In the genomic region with DNA sequence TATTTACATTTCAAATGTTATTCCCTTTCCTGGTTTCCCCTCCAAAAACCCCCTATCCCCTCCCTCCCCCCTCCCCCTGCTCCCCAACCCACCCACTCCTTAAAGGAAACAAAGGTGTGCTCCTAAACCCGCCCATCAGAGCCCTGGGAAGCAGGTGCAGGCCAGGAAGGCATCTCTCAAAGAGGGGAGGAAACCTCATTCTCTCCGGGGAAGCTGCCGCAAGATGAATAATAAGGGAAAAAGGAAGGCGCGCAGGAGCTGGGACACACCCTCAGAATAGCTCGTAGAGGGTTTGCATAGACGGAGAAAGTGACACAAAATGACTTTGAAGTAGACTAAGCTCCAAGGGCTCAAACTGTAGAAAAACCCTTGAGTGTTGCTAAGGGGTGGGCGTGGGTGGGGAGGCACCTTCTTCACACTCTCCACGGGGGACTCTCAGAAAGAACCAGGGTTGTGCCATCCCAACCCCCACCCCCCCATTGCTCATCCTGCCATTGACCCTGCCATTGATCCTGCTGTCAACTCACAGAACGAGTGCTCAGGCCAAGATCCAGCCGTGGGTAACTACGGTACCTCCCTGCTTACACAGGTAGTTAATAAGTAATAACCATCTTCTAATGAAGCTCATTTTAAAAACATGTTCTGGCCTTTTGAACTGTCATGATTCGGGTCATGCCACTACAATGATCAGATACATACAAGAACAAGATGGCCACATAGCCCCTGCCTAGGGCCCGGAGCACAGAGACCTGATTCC, we compare ENCODE assay signal across 14 mouse cellular contexts. TPM values are rescaled to one million over a fixed set of nuclear protein-coding genes. Genes with fewer than 3 reads are reported as not detected.
DNase-seq lines count a peak whose midpoint lies in the region; ATAC-seq and TF ChIP-seq lines count a peak whose summit lies in the region.
"Had no signal": no experiment of that assay in that cellular context is flagged by ENCODE, and none has a peak within 500 bp of the region (broad histone marks: within the 10 kb centered on the region; RNA-seq: fewer than 3 reads in every experiment).

No protein-coding gene starts in this region.

- no peak overlapping the region for H3K27ac ChIP-seq in hindbrain, embryonic 13.5 days
- no peak overlapping the region for H3K27ac ChIP-seq in hindbrain, postnatal 0 days
- H3K27ac ChIP-seq in ES-Bruce4 (ENCODE audit: insufficient read depth, low read length): 0 out of 2 replicates have a peak overlapping the region, but pooled peaks have one; percentile 32
- H3K27ac ChIP-seq in liver, embryonic 16.5 days (ENCODE audit: low read length): peak overlapping the region; percentile 56; the same call in 1 of the 2 replicates
- H3K27ac ChIP-seq in cerebellum, adult 2 months (ENCODE audit: insufficient read depth, low read length): no peak overlapping the region
- H3K27ac ChIP-seq: layer of hippocampus, adult 2 months had no signal

- no peaks in the 10 kb centered on the region for H3K36me3 ChIP-seq in hindbrain, embryonic 13.5 days
- no peaks in the 10 kb centered on the region for H3K36me3 ChIP-seq in hindbrain, postnatal 0 days (ENCODE audit: insufficient read depth, low read length)
- H3K36me3 ChIP-seq in E14TG2a.4 (ENCODE audit: insufficient read depth, low read length): peaks cover 55% of the 10 kb centered on the region
- H3K36me3 ChIP-seq in ES-Bruce4 (ENCODE audit: control insufficient read depth, insufficient read depth, low read length, poor library complexity, severe bottlenecking): no peaks in the 10 kb centered on the region; the same call in none of the 2 replicates
- H3K36me3 ChIP-seq in liver, embryonic 16.5 days (ENCODE audit: control insufficient read depth, insufficient read depth): no peaks in the 10 kb centered on the region; the same call in 1 of the 2 replicates

- WGBS in hindbrain, embryonic 13.5 days: 37% methylated on average over 14 of the region's 14 CpGs
- 32% methylated on average over 14 of the region's 14 CpGs for WGBS in hindbrain, postnatal 0 days
- WGBS in liver, embryonic 16.5 days (ENCODE audit: insufficient replicate concordance): 45% methylated on average over 14 of the region's 14 CpGs
- 50% methylated on average over 14 of the region's 14 CpGs for WGBS in cerebellum, adult 2 months

- H3K4me1 ChIP-seq in hindbrain, embryonic 13.5 days (replicated peaks): peaks cover 19% of the 10 kb centered on the region
- no peaks in the 10 kb centered on the region for H3K4me1 ChIP-seq in hindbrain, postnatal 0 days (ENCODE audit: insufficient read depth, low read length)
- H3K4me1 ChIP-seq in E14TG2a.4 (replicated peaks; ENCODE audit: low read depth, low read length): peaks cover 67% of the 10 kb centered on the region
- peaks cover 5% of the 10 kb centered on the region for H3K4me1 ChIP-seq in ES-Bruce4 (ENCODE audit: control insufficient read depth, insufficient read depth, low read length)
- H3K4me1 ChIP-seq in liver, embryonic 16.5 days (ENCODE audit: control insufficient read depth, low read depth, low read length): no peaks in the 10 kb centered on the region; the same call in none of the 2 replicates
- H3K4me1 ChIP-seq in cerebellum, adult 2 months (ENCODE audit: control insufficient read depth, insufficient read depth, low read length): no peaks in the 10 kb centered on the region

- H3K9ac ChIP-seq in hindbrain, embryonic 13.5 days: no peak overlapping the region
- no peak overlapping the region for H3K9ac ChIP-seq in hindbrain, postnatal 0 days (replicated peaks; ENCODE audit: low read length)
- H3K9ac ChIP-seq in ES-Bruce4 (ENCODE audit: low read depth, poor library complexity, severe bottlenecking): no peak overlapping the region
- no peak overlapping the region for H3K9ac ChIP-seq in liver, embryonic 16.5 days (ENCODE audit: low read depth, low read length)

- no peak for TF ChIP-seq POLR2A in ES-Bruce4 (IDR thresholded peaks at IDR 0.05; ENCODE audit: insufficient read depth, low read length)
- no peak for TF ChIP-seq POLR2A in cerebellum, adult 2 months (IDR thresholded peaks at IDR 0.05; ENCODE audit: borderline replicate concordance, insufficient read depth, low read length)

- H3K4me3 ChIP-seq in hindbrain, embryonic 13.5 days: no peak overlapping the region
- H3K4me3 ChIP-seq in hindbrain, postnatal 0 days (ENCODE audit: low read length): no peak overlapping the region
- H3K4me3 ChIP-seq in E14TG2a.4 (replicated peaks; ENCODE audit: low read length): peak overlapping the region; percentile 74
- H3K4me3 ChIP-seq in ES-Bruce4 (ENCODE audit: low read depth, low read length): no peak overlapping the region
- no peak overlapping the region for H3K4me3 ChIP-seq in liver, embryonic 16.5 days (ENCODE audit: low read depth, low read length)
- H3K4me3 ChIP-seq in cerebellum, adult 2 months (replicated peaks; ENCODE audit: insufficient read depth, low read depth, low read length): no peak overlapping the region
- H3K4me3 ChIP-seq: erythroblast, embryonic 14.5 days; layer of hippocampus, adult 2 months had no signal

- peaks cover 6% of the 10 kb centered on the region; the same call in 1 of the 2 replicates for H3K27me3 ChIP-seq in hindbrain, embryonic 13.5 days
- H3K27me3 ChIP-seq in hindbrain, postnatal 0 days (ENCODE audit: insufficient read depth, low read length): no peaks in the 10 kb centered on the region
- H3K27me3 ChIP-seq in E14TG2a.4 (ENCODE audit: insufficient read depth, low read length) (no peaks in the 10 kb centered on the region), ES-Bruce4 (ENCODE audit: control insufficient read depth, insufficient read depth, low read length, poor library complexity, severe bottlenecking) (no peaks in the 10 kb centered on the region)
- no peaks in the 10 kb centered on the region for H3K27me3 ChIP-seq in liver, embryonic 16.5 days (ENCODE audit: control insufficient read depth, insufficient read depth, low read depth, low read length)
- H3K27me3 ChIP-seq in cerebellum, adult 2 months (ENCODE audit: control insufficient read depth, insufficient read depth, low read length): no peaks in the 10 kb centered on the region

- TF ChIP-seq CTCF in hindbrain, postnatal 0 days (IDR thresholded peaks at IDR 0.05; ENCODE audit: low read depth): no peak
- TF ChIP-seq CTCF in E14TG2a.4 (conservative IDR thresholded peaks at IDR 0.05; ENCODE audit: low read length) (no peak), ES-Bruce4 (IDR thresholded peaks at IDR 0.05; ENCODE audit: low read depth, low read length) (no peak)
- no peak for TF ChIP-seq CTCF in cerebellum, adult 2 months (IDR thresholded peaks at IDR 0.05; ENCODE audit: borderline replicate concordance, insufficient read depth, low read depth, low read length)

- no peak for ATAC-seq in hindbrain, embryonic 13.5 days (ENCODE audit: low FRiP score)
- no peak for ATAC-seq in hindbrain, postnatal 0 days
- peak; percentile 85 for ATAC-seq in liver, embryonic 16.5 days (ENCODE audit: low read depth)
- ATAC-seq: hindbrain, embryonic 16.5 days had no signal

- H3K9me3 ChIP-seq in hindbrain, embryonic 13.5 days: no peaks in the 10 kb centered on the region
- H3K9me3 ChIP-seq in hindbrain, postnatal 0 days (ENCODE audit: low read length): no peaks in the 10 kb centered on the region
- H3K9me3 ChIP-seq in E14TG2a.4 (ENCODE audit: low read length) (peaks cover 11% of the 10 kb centered on the region), ES-Bruce4 (replicated peaks; ENCODE audit: control insufficient read depth, insufficient read depth, low read length, poor library complexity, severe bottlenecking) (no peaks in the 10 kb centered on the region)
- no peaks in the 10 kb centered on the region for H3K9me3 ChIP-seq in liver, embryonic 16.5 days (replicated peaks; ENCODE audit: control insufficient read depth, low read length)

- no peak for DNase-seq in hindbrain, postnatal 0 days (ENCODE audit: low spot score)
- no peak for DNase-seq in cerebellum, adult 2 months
- no peak for DNase-seq in layer of hippocampus, adult 9-11 months
- DNase-seq: adrenal gland, adult 2 months; gastrocnemius, postnatal 25 days; lung, postnatal 36 days; thymus, postnatal 4 days had no signal

- TF ChIP-seq EP300 in ES-Bruce4 (IDR thresholded peaks at IDR 0.05; ENCODE audit: insufficient read depth, low read depth, low read length): 0 out of 2 replicates have a peak, but pooled peaks have one; percentile 20

- H3K4me2 ChIP-seq in hindbrain, embryonic 13.5 days: peak overlapping the region; percentile 15; the same call in 1 of the 2 replicates
- no peak overlapping the region; the same call in 1 of the 2 replicates for H3K4me2 ChIP-seq in hindbrain, postnatal 0 days (ENCODE audit: low read depth, low read length)
- H3K4me2 ChIP-seq in liver, embryonic 16.5 days (ENCODE audit: low read depth, low read length): peak overlapping the region; percentile 38; the same call in 1 of the 2 replicates

RNA-seq across cellular contexts. Expression of a gene that starts 18.4 kb away (rescaled TPM):
- 3.5 and 4.3 TPM in 2 replicates for polyA plus RNA-seq in hindbrain, embryonic 13.5 days (2015; fragmentation: Nextera tagmentation; extraction: Ambion mirVana)
- 4.2 and 7.0 TPM in 2 replicates for total RNA-seq in hindbrain, postnatal 0 days (2014; rRNA removed)
- polyA plus RNA-seq in hindbrain, postnatal 0 days (2015; fragmentation: Nextera tagmentation; extraction: Ambion mirVana): 2.3 and 4.2 TPM in 2 replicates
- 43.6 and 45.1 TPM in 2 replicates for polyA plus RNA-seq in ES-Bruce4 (2011; ENCODE audit: insufficient read depth, insufficient read length, low read depth, missing spikeins)
- polyA plus RNA-seq in liver, embryonic 16.5 days (2015; fragmentation: Nextera tagmentation; extraction: Ambion mirVana): 5.7 and 6.0 TPM in 2 replicates
- polyA plus RNA-seq in cerebellum, adult 2 months (2012; rRNA removed): 3.7 and 4.1 TPM in 2 replicates

RNA-seq across cellular contexts. Expression of a gene that starts 48.2 kb away (rescaled TPM):
- polyA plus RNA-seq in hindbrain, embryonic 13.5 days (2015; fragmentation: Nextera tagmentation; extraction: Ambion mirVana): 16.7 and 17.2 TPM in 2 replicates
- 0.31 and 1.7 TPM in 2 replicates for total RNA-seq in hindbrain, postnatal 0 days (2014; rRNA removed)
- polyA plus RNA-seq in hindbrain, postnatal 0 days (2015; fragmentation: Nextera tagmentation; extraction: Ambion mirVana): 19.1 and 28.5 TPM in 2 replicates
- 4.4 and 4.5 TPM in 2 replicates for polyA plus RNA-seq in ES-Bruce4 (2011; ENCODE audit: insufficient read depth, insufficient read length, low read depth, missing spikeins)
- 13.7 and 17.4 TPM in 2 replicates for polyA plus RNA-seq in liver, embryonic 16.5 days (2015; fragmentation: Nextera tagmentation; extraction: Ambion mirVana)
- 4.6 and 5.7 TPM in 2 replicates for polyA plus RNA-seq in cerebellum, adult 2 months (2012; rRNA removed)

RNA-seq across cellular contexts. Expression of a gene that starts 48.5 kb away (rescaled TPM):
- 33.7 and 35.1 TPM in 2 replicates for polyA plus RNA-seq in hindbrain, embryonic 13.5 days (2015; fragmentation: Nextera tagmentation; extraction: Ambion mirVana)
- 19.1 and 21.3 TPM in 2 replicates for total RNA-seq in hindbrain, postnatal 0 days (2014; rRNA removed)
- 30.0 and 30.7 TPM in 2 replicates for polyA plus RNA-seq in hindbrain, postnatal 0 days (2015; fragmentation: Nextera tagmentation; extraction: Ambion mirVana)
- polyA plus RNA-seq in ES-Bruce4 (2011; ENCODE audit: insufficient read depth, insufficient read length, low read depth, missing spikeins): 62.2 and 66.3 TPM in 2 replicates
- polyA plus RNA-seq in liver, embryonic 16.5 days (2015; fragmentation: Nextera tagmentation; extraction: Ambion mirVana): 11.2 and 12.0 TPM in 2 replicates
- polyA plus RNA-seq in cerebellum, adult 2 months (2012; rRNA removed): 11.3 and 12.3 TPM in 2 replicates

RNA-seq across cellular contexts. Expression of a gene that starts 58.0 kb away (rescaled TPM):
- polyA plus RNA-seq in hindbrain, embryonic 13.5 days (2015; fragmentation: Nextera tagmentation; extraction: Ambion mirVana): 313 and 323 TPM in 2 replicates
- 180 TPM in 2 replicates for total RNA-seq in hindbrain, postnatal 0 days (2014; rRNA removed)
- polyA plus RNA-seq in hindbrain, postnatal 0 days (2015; fragmentation: Nextera tagmentation; extraction: Ambion mirVana): 453 and 456 TPM in 2 replicates
- polyA plus RNA-seq in ES-Bruce4 (2011; ENCODE audit: insufficient read depth, insufficient read length, low read depth, missing spikeins): 151 and 188 TPM in 2 replicates
- polyA plus RNA-seq in liver, embryonic 16.5 days (2015; fragmentation: Nextera tagmentation; extraction: Ambion mirVana): 142 and 153 TPM in 2 replicates
- 202 and 210 TPM in 2 replicates for polyA plus RNA-seq in cerebellum, adult 2 months (2012; rRNA removed)

Comparison
In these comparisons a context has a peak if more than half of its experiments do, and no peak if none do; other contexts are left out.
1. H3K27ac ChIP-seq: peak in ES-Bruce4 (single experiment) and liver, embryonic 16.5 days (single experiment); none in hindbrain, embryonic 13.5 days (single experiment), hindbrain, postnatal 0 days (single experiment) and cerebellum, adult 2 months (single experiment).